Mouse (Mus musculus): ENCODE results near the gene Cdh13.

DNA sequence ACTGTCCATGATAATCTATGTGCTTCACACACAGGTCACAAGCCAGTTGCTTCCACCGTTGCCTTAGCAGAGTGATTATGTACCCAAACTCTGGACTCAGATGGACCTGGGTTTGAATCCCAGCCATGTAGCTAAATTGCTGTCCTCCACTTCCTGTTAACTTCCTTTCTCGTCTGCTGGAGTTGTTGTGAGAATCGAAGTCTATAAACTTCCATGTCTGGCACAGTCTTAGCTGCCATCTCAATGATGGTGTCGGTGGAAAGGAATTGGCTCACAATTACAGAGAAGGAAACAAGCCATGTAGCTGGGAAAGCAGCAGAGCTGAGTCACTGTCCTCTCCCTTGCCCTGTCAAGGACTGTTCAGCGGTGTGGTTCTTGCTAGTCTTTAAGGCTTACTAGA, 45.4 kb upstream of the Cdh13 start:
- TF ChIP-seq CTCF (IDR thresholded peaks at IDR 0.05; ENCODE audit: control insufficient read depth, insufficient read depth, insufficient replicate concordance, low read depth, low read length) (no peak), POLR2A (IDR thresholded peaks at IDR 0.05; ENCODE audit: control insufficient read depth, low read depth, low read length) (no peak)
